Mouse (Mus musculus) megakaryocyte, embryonic 14.5 days (primary cell): ENCODE measurements around the gene Socs2. TPM values are rescaled to one million over a fixed set of nuclear protein-coding genes. Genes with fewer than 3 reads are reported as not detected.
"Not testable (repeated sequence)": the region's sequence is repeated elsewhere in the genome, so short reads cannot be mapped to it uniquely, and the experiment has no call there.

ENCODE experiments used
- H3K27me3 ChIP-seq: replicated peaks from 2 replicates; pipeline ENCODE3; 2012; ENCODE audit warnings: inconsistent platforms
- H3K36me3 ChIP-seq: replicated peaks from 2 replicates; pipeline ENCODE3; 2012; ENCODE audit warnings: low read length, inconsistent platforms, mixed read lengths
- H3K4me1 ChIP-seq: 2 replicates; pipeline ENCODE4 v1.6.1; 2012; ENCODE audit warnings: inconsistent platforms
- H3K4me3 ChIP-seq: replicated peaks from 2 replicates; pipeline ENCODE3; 2012; ENCODE audit warnings: moderate library complexity, mild to moderate bottlenecking, inconsistent platforms
- H3K9me3 ChIP-seq: 2 replicates; pipeline ENCODE4 v1.6.1; 2012; ENCODE audit warnings: inconsistent platforms
- FLI1 ChIP-seq: IDR thresholded peaks from 2 replicates; pipeline ENCODE4 v1.6.1; 2012; ENCODE audit warnings: low read length, inconsistent platforms, mixed read lengths
- GATA1 ChIP-seq: IDR thresholded peaks from 3 replicates; pipeline ENCODE4 v1.6.1; 2012; ENCODE audit warnings: mixed read lengths, low read length, inconsistent platforms, borderline replicate concordance
- polyA plus RNA-seq: library from polyadenylated mRNA; stranded (reverse); fragments of >175 nt; gene quantifications from 2 replicates; pipeline ENCODE4 v1.2.3, GENCODE M21; 2012; ENCODE audit warnings: low replicate concordance; ENCODE audit not compliant: insufficient read depth

Socs2 gene
- polyA plus RNA-seq, 1 experiment, result 34.4 TPM

DNA sequence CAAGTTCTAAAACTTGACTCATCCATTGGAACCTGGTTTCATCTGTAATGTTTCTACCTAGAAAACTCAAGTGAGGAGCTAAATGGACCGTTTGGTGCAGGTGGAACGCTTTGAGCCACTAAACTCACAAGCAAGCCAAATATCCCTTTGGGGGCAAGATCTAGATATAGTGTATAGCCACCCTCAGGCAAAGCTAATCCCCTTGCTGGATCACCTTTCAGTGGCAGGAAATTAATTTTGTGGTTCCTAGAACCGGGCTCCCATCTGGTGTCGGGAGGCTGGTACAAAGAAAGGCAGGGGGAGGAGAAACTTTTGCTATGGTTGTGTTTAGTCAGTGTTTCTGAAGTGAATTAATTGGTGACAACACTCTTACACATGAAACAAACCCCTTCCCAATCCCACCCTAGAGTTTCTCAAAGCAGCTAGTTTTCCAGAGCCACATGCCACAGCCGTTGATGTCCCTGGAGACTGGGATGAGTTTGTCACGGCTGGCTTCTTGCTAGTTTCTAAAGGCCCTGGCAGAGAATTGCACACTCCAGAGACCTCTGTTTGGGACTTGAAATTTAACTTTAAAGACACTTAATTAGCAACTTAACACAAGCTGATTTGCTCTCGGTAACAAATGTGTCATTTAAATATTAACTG, 19.7 kb downstream of the Socs2 start:
- peaks cover 10% of the 10 kb centered on the region for H3K36me3 ChIP-seq
- no peaks in the 10 kb centered on the region for H3K9me3 ChIP-seq
- H3K27me3 ChIP-seq, result peaks cover 6% of the 10 kb centered on the region
- TF ChIP-seq GATA1 (no peak), FLI1 (no peak)
- no peak overlapping the region for H3K4me3 ChIP-seq
- H3K4me1 ChIP-seq, result peaks cover 35% of the 10 kb centered on the region

DNA sequence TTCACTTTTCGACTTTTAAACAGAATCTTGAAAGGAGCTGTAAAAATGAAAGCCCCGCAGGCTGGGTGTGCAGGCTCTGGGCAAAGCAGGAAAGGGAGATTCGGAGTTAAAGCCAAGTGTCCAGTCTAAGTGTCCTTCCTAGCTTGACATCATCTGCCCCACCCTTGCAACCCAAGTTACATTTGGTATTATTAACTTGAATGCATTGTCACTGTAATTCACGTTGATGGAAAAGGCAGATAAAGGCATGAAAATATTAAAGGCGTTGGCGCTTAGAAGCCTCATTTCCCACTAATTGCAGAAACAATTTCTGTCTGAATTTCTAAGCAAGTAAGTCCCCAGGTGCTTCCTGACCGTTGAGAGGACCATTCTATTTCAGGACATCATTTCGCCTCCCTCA, 20.6 kb downstream of the Socs2 start:
- Histone ChIP-seq H3K4me1 (peaks cover 35% of the 10 kb centered on the region), H3K27me3 (peaks cover 6% of the 10 kb centered on the region), H3K36me3 (peaks cover under 1% of the 10 kb centered on the region), H3K4me3 (peak overlapping the region; percentile 76), H3K9me3 (no peaks in the 10 kb centered on the region)
- TF ChIP-seq FLI1 (no peak), GATA1 (no peak)

DNA sequence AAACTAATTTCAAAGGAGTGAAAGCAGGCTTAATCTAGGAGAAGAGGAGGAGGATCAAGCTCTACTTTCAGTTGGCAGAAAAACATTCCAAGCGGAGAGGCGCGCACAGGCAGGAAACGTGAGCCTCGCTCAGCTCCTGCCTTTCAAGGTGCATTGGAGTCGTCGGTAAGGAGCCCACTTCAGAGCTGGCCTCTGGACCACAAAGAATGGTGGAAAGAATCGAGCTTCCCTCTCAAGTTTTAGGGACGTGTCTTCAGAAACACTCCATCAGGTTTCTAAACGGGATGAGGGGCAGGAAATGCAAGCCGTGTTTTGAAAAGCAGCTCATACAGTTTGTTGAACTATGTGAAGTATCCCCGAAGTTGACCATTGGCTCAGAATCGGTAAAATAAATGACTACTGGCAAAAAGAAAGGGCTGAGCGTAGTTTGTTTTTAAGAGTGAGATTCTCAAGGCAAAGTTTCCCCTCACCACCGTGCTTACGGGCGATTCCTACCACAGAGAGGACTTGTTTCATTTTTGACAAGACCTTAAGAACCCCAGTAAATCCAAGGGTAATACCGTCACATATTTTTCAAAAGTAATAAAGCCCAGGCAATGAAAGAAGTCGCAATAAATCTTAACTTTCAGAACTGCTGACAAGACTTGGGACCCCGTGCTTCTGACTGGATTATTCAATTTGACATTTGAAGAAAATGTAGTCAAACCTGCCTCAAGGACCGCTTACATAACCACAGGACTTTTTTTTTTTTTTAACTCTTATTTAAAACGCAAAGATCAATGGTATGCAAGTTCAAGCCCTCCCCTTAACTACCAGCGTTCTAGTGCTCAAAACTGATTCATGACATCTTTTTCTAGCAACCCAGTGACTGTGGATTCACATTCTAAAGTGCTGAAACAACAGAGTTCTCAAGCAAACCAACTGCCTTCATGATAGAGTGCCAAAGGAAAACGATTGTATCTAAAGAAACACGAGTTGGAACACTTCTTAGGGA, 21.9 kb downstream of the Socs2 start:
- peaks cover 35% of the 10 kb centered on the region for H3K4me1 ChIP-seq
- H3K4me3 ChIP-seq, result peak overlapping the region; percentile 91
- peaks cover 6% of the 10 kb centered on the region for H3K27me3 ChIP-seq
- H3K36me3 ChIP-seq, result no peaks in the 10 kb centered on the region
- no peaks in the 10 kb centered on the region for H3K9me3 ChIP-seq
- no peak for TF ChIP-seq GATA1
- no peak for TF ChIP-seq FLI1

DNA sequence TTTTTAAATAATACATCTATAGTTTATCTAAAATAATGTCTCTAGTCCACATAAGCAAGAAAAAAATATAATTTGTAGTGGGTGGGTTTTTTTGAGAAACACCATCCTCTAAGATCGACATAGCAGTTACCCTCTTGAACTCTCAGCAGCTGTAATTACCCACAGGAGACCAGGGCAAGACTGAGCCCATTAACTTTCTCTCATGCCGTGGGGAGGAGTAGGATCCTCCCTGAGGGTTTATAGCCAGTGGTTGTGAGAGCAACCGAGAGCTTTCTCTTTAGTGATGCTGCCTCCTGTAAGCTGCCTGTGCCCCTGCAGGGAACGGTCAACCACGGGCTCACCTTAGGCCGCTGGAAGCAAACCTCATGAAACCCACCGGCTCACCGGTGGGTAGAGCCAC, 24.9 kb downstream of the Socs2 start:
- peaks cover under 1% of the 10 kb centered on the region for H3K27me3 ChIP-seq
- no peak overlapping the region for H3K4me3 ChIP-seq
- H3K36me3 ChIP-seq, result peaks cover 3% of the 10 kb centered on the region
- no peaks in the 10 kb centered on the region for H3K9me3 ChIP-seq
- H3K4me1 ChIP-seq, result peaks cover 37% of the 10 kb centered on the region
- TF ChIP-seq FLI1 (no peak), GATA1 (no peak)

DNA sequence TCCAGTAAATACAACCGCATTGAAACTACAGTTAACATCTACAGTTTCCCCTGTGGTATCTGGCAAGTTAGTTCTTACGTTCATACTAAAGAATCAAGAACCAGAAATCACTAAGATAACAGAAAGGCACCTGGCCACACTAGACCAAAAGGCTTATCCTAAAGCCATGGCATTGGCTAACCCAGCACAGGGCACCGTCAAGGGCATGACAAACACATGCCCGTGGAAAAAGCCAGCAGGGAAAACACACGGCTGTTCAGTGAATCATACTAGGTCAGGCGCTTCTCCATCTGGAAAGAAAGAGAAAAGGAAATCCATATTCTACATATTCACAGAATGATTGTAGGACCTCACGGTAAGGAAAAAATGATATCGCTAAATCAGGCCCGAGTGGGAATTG, 26.1 kb downstream of the Socs2 start:
- H3K4me3 ChIP-seq, result no peak overlapping the region
- peaks cover 25% of the 10 kb centered on the region for H3K4me1 ChIP-seq
- H3K36me3 ChIP-seq, result peaks cover 3% of the 10 kb centered on the region
- H3K27me3 ChIP-seq, result peaks cover 2% of the 10 kb centered on the region
- peaks cover 3% of the 10 kb centered on the region; the same call in 1 of the 2 replicates for H3K9me3 ChIP-seq
- TF ChIP-seq GATA1 (no peak), FLI1 (no peak)

DNA sequence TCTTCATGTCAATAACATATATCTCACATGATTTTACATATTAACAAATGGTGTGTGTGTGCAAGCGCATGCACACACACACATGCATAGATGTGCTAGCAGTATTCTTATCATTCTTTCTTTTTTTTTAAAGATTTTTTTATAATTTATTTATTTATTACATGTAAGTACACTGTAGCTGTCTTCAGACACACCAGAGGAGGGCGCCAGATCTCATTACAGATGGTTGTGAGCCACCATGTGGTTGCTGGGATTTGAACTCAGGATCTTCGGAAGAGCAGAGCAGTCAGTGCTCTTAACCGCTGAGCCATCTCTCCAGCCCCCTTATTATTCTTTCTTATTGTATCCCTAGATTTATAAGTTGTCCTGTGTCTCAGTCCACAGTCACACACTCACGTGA, 27.2 kb downstream of the Socs2 start:
- H3K9me3 ChIP-seq, H3K36me3 ChIP-seq, H3K4me3 ChIP-seq, H3K27me3 ChIP-seq: not testable (repeated sequence)
- H3K4me1 ChIP-seq, result peaks cover 17% of the 10 kb centered on the region

DNA sequence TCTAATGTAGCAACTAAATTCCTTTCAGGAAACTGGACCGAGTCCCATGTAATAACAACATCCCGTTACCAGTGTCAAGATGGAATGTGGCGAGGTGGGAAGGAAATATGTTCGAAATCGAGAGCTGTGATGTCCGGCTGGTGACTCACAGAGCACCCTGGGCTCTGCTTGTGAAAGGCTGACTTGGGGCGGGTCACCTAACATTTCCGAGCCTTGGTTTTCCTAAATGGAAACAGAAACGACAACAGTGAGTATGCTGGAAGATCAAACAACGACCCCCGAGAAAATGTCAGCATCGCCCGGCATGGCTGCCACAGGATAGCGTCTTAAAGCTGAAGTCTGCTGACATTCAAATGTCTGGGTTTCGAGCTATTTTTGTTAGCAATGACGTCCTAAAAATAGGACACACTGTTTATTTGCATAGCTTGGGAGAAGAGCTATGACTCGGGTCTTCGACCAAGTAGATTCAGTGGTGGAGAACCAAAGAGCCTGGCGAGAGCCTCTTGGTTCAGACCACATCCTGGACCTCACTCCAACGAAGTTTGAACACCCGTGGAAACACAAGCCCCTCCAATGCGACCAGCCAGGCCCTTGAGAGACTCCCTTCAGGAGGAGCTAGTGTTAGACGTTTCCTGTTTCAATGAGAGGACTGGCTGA, 28.0 kb downstream of the Socs2 start:
- no peak overlapping the region for H3K4me3 ChIP-seq
- TF ChIP-seq GATA1 (no peak), FLI1 (no peak)

DNA sequence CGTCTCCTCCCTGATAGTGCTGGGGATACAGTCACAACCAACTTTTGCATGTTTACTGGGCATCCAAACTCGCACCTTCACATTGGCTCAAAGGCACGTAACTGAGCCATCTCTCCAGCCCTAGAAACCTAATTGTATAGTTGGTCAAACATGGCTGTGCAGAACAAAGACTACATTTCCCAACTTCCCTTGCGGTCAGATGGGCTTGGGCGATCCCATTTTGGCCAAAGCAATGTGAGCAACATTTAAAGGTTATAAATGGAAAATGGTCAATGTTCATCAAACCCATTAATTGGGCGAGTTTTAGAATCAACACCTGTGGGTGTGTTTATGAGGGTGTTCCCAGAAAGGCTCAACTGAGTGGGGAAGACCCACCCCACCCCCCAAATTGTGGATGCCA, 30.5 kb downstream of the Socs2 start:
- H3K27me3 ChIP-seq, result peaks cover 4% of the 10 kb centered on the region
- no peak for TF ChIP-seq GATA1
- no peak for TF ChIP-seq FLI1

More for the DNA sequence above, 28.0 kb downstream of the Socs2 start:
- H3K36me3 ChIP-seq, result peaks cover 3% of the 10 kb centered on the region
- H3K9me3 ChIP-seq, result peaks cover 3% of the 10 kb centered on the region; the same call in 1 of the 2 replicates
- H3K27me3 ChIP-seq, result peaks cover 2% of the 10 kb centered on the region
- peaks cover 11% of the 10 kb centered on the region for H3K4me1 ChIP-seq

DNA sequence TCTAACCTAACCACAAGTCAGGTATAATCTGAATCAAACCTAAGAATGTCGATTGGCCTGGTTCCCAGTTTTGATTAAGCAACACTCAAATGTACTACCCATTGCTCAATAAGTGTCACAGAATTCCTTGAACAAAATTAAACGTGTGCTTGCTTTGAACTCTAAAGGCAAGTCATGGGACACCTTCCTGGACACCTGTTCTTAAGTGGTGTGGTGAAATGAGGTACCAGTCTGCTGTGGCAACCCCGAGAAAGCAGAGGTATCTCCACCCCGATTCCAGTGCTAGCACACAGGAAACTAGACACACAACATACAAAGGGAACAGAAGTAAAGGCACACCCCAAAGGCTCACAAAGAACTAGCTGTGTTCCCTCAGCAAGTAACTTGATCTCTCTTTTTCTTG, 31.2 kb downstream of the Socs2 start:
- Histone ChIP-seq H3K4me1 (peaks cover 11% of the 10 kb centered on the region), H3K27me3 (peaks cover 4% of the 10 kb centered on the region), H3K4me3 (no peak overlapping the region), H3K9me3 (peaks cover 17% of the 10 kb centered on the region), H3K36me3 (peaks cover 3% of the 10 kb centered on the region)
- no peak for TF ChIP-seq GATA1
- TF ChIP-seq FLI1, result no peak

More for the DNA sequence above, 30.5 kb downstream of the Socs2 start:
- Histone ChIP-seq H3K4me1 (peaks cover 11% of the 10 kb centered on the region), H3K4me3 (no peak overlapping the region), H3K9me3 (peaks cover 10% of the 10 kb centered on the region), H3K36me3 (peaks cover 3% of the 10 kb centered on the region)

DNA sequence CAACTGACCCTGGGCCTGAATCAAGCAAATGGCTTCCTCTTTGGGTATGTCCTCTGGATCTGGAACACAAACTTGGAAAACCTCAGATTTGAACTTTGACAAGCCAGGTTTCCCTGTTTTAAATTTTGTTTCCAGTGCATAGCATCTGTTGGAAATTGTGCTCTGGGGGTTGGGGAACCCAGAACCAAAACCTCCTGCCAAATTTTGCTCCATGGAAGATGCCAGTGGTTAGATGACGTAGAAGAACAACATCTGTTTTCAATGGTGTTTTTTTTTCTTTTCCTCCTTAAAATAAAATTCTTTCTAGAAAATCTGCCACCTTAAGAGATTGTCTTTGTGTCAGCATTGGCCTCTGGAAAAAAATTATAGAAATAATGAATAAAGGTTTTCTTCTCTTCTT, 31.9 kb downstream of the Socs2 start:
- TF ChIP-seq GATA1, result no peak
- no peak for TF ChIP-seq FLI1
- peaks cover 11% of the 10 kb centered on the region for H3K4me1 ChIP-seq
- no peak overlapping the region for H3K4me3 ChIP-seq
- peaks cover 3% of the 10 kb centered on the region for H3K36me3 ChIP-seq
- H3K27me3 ChIP-seq, result peaks cover 4% of the 10 kb centered on the region
- peaks cover 25% of the 10 kb centered on the region for H3K9me3 ChIP-seq
